Mouse (Mus musculus): ENCODE results near the gene Ypel2. TPM values are rescaled to one million over a fixed set of nuclear protein-coding genes. Genes with fewer than 3 reads are reported as not detected.
A peak's percentile ranks its signal among the peaks of the same experiment; 100 is the strongest.

Ypel2 gene
- total RNA-seq, 1 experiment from 2014 or later, result 20.0 TPM

- peak; percentile 73 for DNase-seq
Observed at GRCm38 (mm10) chr11:86995625-86996221, 2.2 kb upstream of the Ypel2 start.

GRCm38 (mm10) chr11:86994791-86995624, 1.5 kb upstream of the Ypel2 start:
- no peak for DNase-seq

- no peak for DNase-seq
Observed at GRCm38 (mm10) chr11:86994330-86994729, 823 bp upstream of the Ypel2 start.

- no peak for DNase-seq
Observed at GRCm38 (mm10) chr11:86992461-86992988, 982 bp downstream of the Ypel2 start.

GRCm38 (mm10) chr11:86991241-86991640, 2.3 kb downstream of the Ypel2 start:
- DNase-seq, result no peak

- DNase-seq, result no peak
Observed at GRCm38 (mm10) chr11:86990309-86990708, 3.2 kb downstream of the Ypel2 start.

- no peak for DNase-seq
Observed at GRCm38 (mm10) chr11:86984990-86985389, 8.5 kb downstream of the Ypel2 start.

DNA sequence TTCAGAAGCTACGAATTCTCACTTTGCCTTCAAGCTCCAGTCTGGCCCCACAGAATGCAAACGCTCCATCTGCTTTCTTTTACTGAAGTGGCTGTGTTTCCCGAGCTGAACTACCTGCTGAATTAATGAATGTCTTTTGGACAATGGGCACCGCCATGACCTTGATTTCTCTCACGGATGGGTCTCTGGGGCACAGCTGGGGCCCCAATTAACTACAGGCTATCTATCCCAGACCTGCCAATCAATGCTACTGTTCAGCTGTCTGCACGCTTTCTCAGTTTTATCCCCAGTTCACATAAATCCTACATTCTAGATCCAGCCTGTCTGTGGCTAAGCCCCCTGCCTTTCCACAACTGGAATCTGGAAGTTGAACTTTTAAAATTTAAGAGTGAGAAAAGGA, 10.5 kb downstream of the Ypel2 start:
- DNase-seq, result no peak

DNA sequence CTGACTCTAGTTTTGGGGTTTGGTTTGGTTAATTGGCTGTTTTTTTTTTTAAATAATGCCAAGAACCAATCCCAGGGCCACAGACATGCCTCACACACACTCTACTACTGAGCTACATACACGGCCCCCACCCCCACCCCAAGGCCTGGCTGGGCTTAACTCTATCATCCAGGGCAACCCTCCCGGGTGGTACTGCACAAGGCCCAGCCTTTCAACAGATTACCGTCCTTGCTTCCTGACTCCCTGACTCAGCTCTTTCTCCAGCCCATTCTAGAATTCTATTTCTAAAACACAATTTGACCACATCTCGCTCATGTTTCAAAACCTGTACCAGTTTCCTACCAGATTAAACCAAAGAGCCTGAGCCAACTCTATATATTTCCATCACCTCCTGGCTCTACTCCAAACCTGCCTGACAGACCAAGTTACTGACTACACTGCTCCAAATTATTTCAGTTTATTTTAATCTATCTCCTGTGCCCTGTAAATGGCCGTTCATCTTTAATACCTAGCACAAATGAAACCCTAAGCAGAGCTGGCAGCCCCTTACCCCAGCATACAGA, 12.2 kb downstream of the Ypel2 start:
- no peak for DNase-seq

DNA sequence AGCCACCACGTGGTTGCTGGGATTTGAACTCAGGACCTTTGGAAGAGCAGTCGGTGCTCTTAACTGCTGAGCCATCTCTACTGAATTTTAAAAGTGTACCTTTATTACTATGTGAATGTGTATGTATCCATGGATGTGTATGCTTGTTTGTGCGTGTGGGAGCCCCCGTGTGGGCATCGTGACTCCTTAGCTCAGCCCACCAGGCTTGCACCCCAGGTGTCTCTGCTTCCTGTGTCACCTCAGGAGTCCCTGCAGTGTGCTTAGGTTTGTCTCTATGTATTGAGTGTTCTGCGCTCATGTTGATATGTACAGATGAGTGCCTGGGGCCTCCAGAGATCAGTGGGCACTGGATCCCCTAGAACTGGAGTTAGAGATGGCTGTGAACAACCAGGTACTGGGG, 13.0 kb downstream of the Ypel2 start:
- no peak for DNase-seq

DNA sequence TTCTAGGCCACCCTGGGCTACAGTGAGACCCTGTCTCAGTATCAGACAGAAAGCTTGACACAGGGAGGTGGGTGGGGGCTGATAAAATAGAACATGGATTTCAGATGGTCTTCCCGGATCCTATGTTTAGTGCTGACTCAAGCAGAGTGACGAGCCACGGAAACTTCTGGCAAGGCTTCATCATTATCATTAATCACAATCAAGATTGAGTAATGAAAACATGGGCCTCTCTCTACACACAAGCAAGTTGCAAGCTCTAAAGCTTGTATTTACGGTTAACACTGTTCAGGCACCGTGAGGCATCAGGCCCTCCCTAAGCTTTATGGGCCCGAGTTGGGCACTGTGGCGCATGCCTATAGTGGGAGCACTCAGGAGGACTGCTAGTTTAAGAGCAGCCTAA, 13.7 kb downstream of the Ypel2 start:
- DNase-seq, result peak; percentile 43

- no peak for DNase-seq
Observed at GRCm38 (mm10) chr11:86977242-86977641, 16.3 kb downstream of the Ypel2 start.

GRCm38 (mm10) chr11:86974401-86974800, 19.1 kb downstream of the Ypel2 start:
- DNase-seq, result no peak

GRCm38 (mm10) chr11:86973255-86973654, 20.3 kb downstream of the Ypel2 start:
- no peak for DNase-seq

GRCm38 (mm10) chr11:86971057-86971753, 22.3 kb downstream of the Ypel2 start:
- DNase-seq, result no peak

GRCm38 (mm10) chr11:86969041-86969821, 24.3 kb downstream of the Ypel2 start:
- DNase-seq, result no peak

DNA sequence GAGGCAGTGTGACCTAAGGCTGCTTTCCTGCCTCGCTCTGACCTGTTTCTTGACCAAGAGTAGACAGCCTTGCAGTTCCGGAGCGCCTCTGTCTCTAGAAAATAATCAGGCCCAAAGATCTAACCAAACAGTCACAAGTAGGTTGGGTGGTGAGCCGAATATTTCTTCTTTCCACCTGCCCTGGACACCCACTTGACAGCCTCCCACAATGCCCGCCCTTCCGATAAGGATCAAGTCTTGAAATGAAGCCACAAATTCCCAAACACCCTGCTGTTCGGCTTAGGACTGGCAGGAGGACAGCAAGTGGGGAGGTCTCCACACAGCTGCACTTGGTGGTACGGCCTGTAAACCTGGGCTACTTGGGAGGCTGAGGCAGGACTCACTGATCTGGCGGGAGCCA, 26.0 kb downstream of the Ypel2 start:
- no peak for DNase-seq

DNA sequence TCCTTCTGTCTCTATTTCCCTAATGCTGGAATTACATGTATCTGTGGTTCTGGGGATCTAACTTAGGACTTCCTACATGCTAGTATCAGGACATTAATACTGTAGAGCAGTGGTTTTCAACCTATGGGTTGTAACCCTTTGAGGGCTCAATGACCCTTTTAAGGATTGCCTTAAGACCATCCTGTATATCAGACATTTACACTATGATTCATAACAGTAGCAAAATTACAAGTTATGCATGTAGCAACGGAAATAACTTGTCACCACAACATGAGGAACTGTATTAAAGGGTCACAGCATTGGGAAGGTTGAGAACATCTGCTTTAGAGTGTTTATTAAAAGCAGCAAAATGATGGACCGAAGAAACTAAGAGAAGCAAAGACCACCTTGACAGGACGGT, 26.8 kb downstream of the Ypel2 start:
- no peak for DNase-seq

DNA sequence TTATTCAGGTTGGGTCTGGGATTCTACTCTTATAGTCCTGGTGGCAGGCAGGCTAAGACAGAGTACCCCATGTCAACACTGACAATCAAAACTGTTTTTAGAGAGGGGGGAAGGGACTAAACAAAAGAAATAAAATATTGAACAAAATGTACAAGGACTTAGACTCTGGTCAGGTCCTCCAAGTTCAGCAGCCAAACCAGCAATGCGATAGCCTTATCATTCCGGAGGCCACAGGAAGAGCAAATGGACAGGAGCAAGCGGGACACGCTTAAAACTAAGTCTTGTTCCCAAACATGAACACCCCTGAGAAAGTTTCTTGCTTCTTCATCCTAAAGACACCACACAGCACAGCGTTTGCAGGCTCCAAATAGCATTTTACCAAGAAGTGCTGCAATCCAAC, 28.4 kb downstream of the Ypel2 start:
- no peak for DNase-seq

- no peak for DNase-seq
Observed at GRCm38 (mm10) chr11:86963698-86964097, 29.8 kb downstream of the Ypel2 start.

DNA sequence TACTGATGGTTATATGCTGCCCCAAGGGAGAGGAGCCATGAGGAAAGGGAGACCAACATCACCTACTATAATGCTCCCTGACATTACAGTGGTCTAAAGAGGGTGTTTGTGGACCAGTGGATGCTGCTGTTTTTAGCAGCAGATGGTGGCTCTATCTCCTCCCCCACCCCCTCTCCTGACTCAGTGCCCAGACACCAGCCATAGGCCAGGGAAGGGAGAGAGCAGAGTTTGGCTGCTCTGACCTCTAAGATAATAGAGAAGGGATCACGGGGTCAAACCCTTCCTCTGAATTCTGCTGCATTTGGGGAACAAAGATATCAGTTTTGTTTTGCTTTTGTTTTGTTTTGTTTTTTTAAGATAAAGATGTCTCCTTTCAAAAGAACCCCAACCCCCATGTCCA, 30.5 kb downstream of the Ypel2 start:
- DNase-seq, result no peak

- no peak for DNase-seq
Observed at GRCm38 (mm10) chr11:86962362-86962761, 31.1 kb downstream of the Ypel2 start.

All from adrenal gland, postnatal 14 days (tissue).